Mouse (Mus musculus) CH12.LX (cell line): ENCODE data around the gene Chfr. TPM values are rescaled to one million over a fixed set of nuclear protein-coding genes. Genes with fewer than 3 reads are reported as not detected.

Experiments
- DNase-seq: peaks from one replicate; pipeline ENCODE4 v3.0.0-alpha.2; 2013; ENCODE audit errors: extremely low read depth
- H3K27ac ChIP-seq: 2 replicates; pipeline ENCODE4 v1.5.1; 2012; ENCODE audit warnings: low read depth, mild to moderate bottlenecking, control low read depth, moderate library complexity; ENCODE audit not compliant: insufficient read depth
- H3K27me3 ChIP-seq: replicated peaks from 2 replicates; pipeline ENCODE3; 2012; ENCODE audit warnings: inconsistent platforms
- H3K36me3 ChIP-seq, 2 experiments: replicated peaks in 1 of 2; 2 replicates each; pipeline versions ENCODE3 to v1.6.1; 2012; ENCODE audit warnings: inconsistent platforms in 1 of 2, low read length in 1 of 2, mild to moderate bottlenecking in 1 of 2, mixed read lengths in 1 of 2, moderate library complexity in 1 of 2; ENCODE audit not compliant: control insufficient read depth in 1 of 2, insufficient read depth in 1 of 2
- H3K4me1 ChIP-seq, 2 experiments: 2 replicates each; pipeline ENCODE4 v1.6.1; 2012; ENCODE audit warnings: inconsistent platforms in 1 of 2, moderate library complexity in 1 of 2; ENCODE audit not compliant: insufficient read depth in 2 of 2, control insufficient read depth in 1 of 2
- H3K4me2 ChIP-seq: 2 replicates; pipeline ENCODE4 v1.6.1; 2012; ENCODE audit warnings: low read depth, mild to moderate bottlenecking, control low read depth; ENCODE audit not compliant: poor library complexity, insufficient read depth, severe bottlenecking
- H3K4me3 ChIP-seq, 3 experiments: fragments of 150-350 bp in 1 of 3; sonication (generic) in 1 of 3; replicated peaks in 1 of 3; 2 replicates each; pipeline versions ENCODE3 to v1.5.1; 2011 to 2012; ENCODE audit warnings: low read depth in 2 of 3, low read length in 2 of 3, mild to moderate bottlenecking in 2 of 3, moderate library complexity in 2 of 3, control low read depth in 1 of 3, improper control_type of control experiment in 1 of 3, inconsistent platforms in 1 of 3, mixed read lengths in 1 of 3; ENCODE audit not compliant: poor library complexity in 1 of 3
- H3K79me2 ChIP-seq: replicated peaks from 2 replicates; pipeline ENCODE4 v1.6.1; 2012; ENCODE audit warnings: mild to moderate bottlenecking, moderate library complexity; ENCODE audit not compliant: control insufficient read depth, poor library complexity, insufficient read depth, severe bottlenecking; ENCODE audit errors: extremely low read depth
- H3K9ac ChIP-seq: 2 replicates; pipeline ENCODE4 v1.6.1; 2012; ENCODE audit warnings: low read depth, mild to moderate bottlenecking, control low read depth, moderate library complexity; ENCODE audit not compliant: insufficient read depth
- H3K9me3 ChIP-seq: replicated peaks from 2 replicates; pipeline ENCODE3; 2012; ENCODE audit warnings: low read length, inconsistent platforms, mixed read lengths
- CHD1 ChIP-seq: IDR thresholded peaks from 2 replicates; pipeline ENCODE4 v1.6.1; 2012; ENCODE audit warnings: low read depth, low read length, improper control_type of control experiment, inconsistent platforms
- EP300 ChIP-seq: IDR thresholded peaks from 2 replicates; pipeline ENCODE4 v1.6.1; 2011; ENCODE audit warnings: low read length, improper control_type of control experiment
- ETS1 ChIP-seq: conservative IDR thresholded peaks from 2 replicates; pipeline ENCODE4 v1.6.1; 2012; ENCODE audit warnings: low read depth, mild to moderate bottlenecking, inconsistent platforms, low read length, improper control_type of control experiment, moderate library complexity
- IRF4 ChIP-seq: IDR thresholded peaks from 2 replicates; pipeline ENCODE4 v1.6.1; 2014; ENCODE audit warnings: low read depth, mild to moderate bottlenecking, inconsistent platforms, low read length, improper control_type of control experiment
- JUN ChIP-seq: IDR thresholded peaks from 2 replicates; pipeline ENCODE4 v1.6.1; 2011; ENCODE audit warnings: low read depth, mild to moderate bottlenecking, low read length, improper control_type of control experiment, moderate library complexity; ENCODE audit not compliant: insufficient read depth
- KAT2A ChIP-seq: IDR thresholded peaks from 2 replicates; pipeline ENCODE4 v1.6.1; 2012; ENCODE audit warnings: low read length, improper control_type of control experiment, inconsistent platforms; ENCODE audit not compliant: insufficient replicate concordance
- NRF1 ChIP-seq: IDR thresholded peaks from 2 replicates; pipeline ENCODE4 v1.6.1; 2014; ENCODE audit warnings: low read depth, mild to moderate bottlenecking, inconsistent platforms, low read length, improper control_type of control experiment, moderate library complexity
- SIN3A ChIP-seq: IDR thresholded peaks from 2 replicates; pipeline ENCODE4 v1.6.1; 2012; ENCODE audit warnings: low read length, improper control_type of control experiment, inconsistent platforms
- TCF12 ChIP-seq: IDR thresholded peaks from 2 replicates; pipeline ENCODE4 v1.6.1; 2014; ENCODE audit warnings: low read depth, mild to moderate bottlenecking, inconsistent platforms, low read length, improper control_type of control experiment
- USF1 ChIP-seq: IDR thresholded peaks from 2 replicates; pipeline ENCODE4 v1.6.1; 2014; ENCODE audit warnings: low read depth, mild to moderate bottlenecking, inconsistent platforms, low read length, improper control_type of control experiment
- ZNF384 ChIP-seq: IDR thresholded peaks from 2 replicates; pipeline ENCODE4 v1.6.1; 2012; ENCODE audit warnings: low read depth, low read length, improper control_type of control experiment, inconsistent platforms
- dilution Hi-C: fragments of 300-500 bp; cut with MboI; formaldehyde crosslinking; loops from 2 replicates; pipeline ENCODE4 v1.14.3; 2020; ENCODE audit warnings: low sequenced_read_pairs; ENCODE audit not compliant: extremely low pct_unique_long_range_greater_than_20kb, extremely low pct_ligation_motif_present
- in situ Hi-C: fragments of 300-500 bp; cut with MboI; formaldehyde crosslinking; loops from 3 replicates; pipeline ENCODE4 v1.14.3; 2019; ENCODE audit warnings: low sequenced_read_pairs, low pct_ligation_motif_present, low pct_unique_long_range_greater_than_20kb, mixed read lengths
- polyA plus RNA-seq: library from polyadenylated mRNA; unstranded; fragments of >175 nt; gene quantifications from 2 replicates; pipeline ENCODE4 v1.2.1, GENCODE M21; 2012; ENCODE audit warnings: low read depth; ENCODE audit not compliant: insufficient read length
- total RNA-seq, 2 experiments: library from RNA; depleted of rRNA; stranded (reverse); fragments of 300-350 nt in 1 of 2; fragments of >200 nt in 1 of 2; gene quantifications; 2 replicates each; pipeline ENCODE4 v1.2.3; 2012 to 2014

Gene Chfr
- total and polyA plus RNA-seq, 3 experiments, result 23.9 to 40.8 (median 38.5) TPM

GRCm38 (mm10) chr5:110177021-110177420 is 41.4 kb downstream of the Chfr start:
- in situ Hi-C loops, result no loop called here
- peaks cover 8% of the 10 kb centered on the region; the same call in 1 of the 2 replicates for H3K79me2 ChIP-seq
- no peaks in the 10 kb centered on the region for H3K27me3 ChIP-seq
- TF ChIP-seq SIN3A (0 out of 2 replicates have a peak, but pooled peaks have one; percentile 1), CHD1 (no peak), NRF1 (0 out of 2 replicates have a peak, but pooled peaks have one; percentile 6)
- peaks cover 11 to 27% of the 10 kb centered on the region in 2 experiments for H3K36me3 ChIP-seq
- dilution Hi-C loops, result no loop called here
- H3K4me3 ChIP-seq, result peak overlapping the region; percentile 90 to 99 (median 98)
- no peak for DNase-seq
- peak overlapping the region; percentile 87 for H3K4me2 ChIP-seq
- peaks cover 0 to 19% of the 10 kb centered on the region in 2 experiments; a peak in 2 of 4 replicates for H3K4me1 ChIP-seq
- no peak overlapping the region for H3K27ac ChIP-seq
- no peaks in the 10 kb centered on the region for H3K9me3 ChIP-seq
- peak overlapping the region; percentile 63 for H3K9ac ChIP-seq

GRCm38 (mm10) chr5:110178628-110179027 is 43.0 kb downstream of the Chfr start:
- in situ Hi-C loops (no loop called here), dilution Hi-C loops (no loop called here)
- Histone ChIP-seq H3K36me3 (peaks cover 4 to 28% of the 10 kb centered on the region in 2 experiments), H3K27ac (no peak overlapping the region), H3K4me1 (peaks cover 0 to 19% of the 10 kb centered on the region in 2 experiments; a peak in 2 of 4 replicates), H3K4me2 (no peak overlapping the region), H3K27me3 (no peaks in the 10 kb centered on the region), H3K9ac (no peak overlapping the region), H3K79me2 (peaks cover 10% of the 10 kb centered on the region; the same call in 1 of the 2 replicates), H3K4me3 (no peak overlapping the region), H3K9me3 (no peaks in the 10 kb centered on the region)
- TF ChIP-seq ETS1, result no peak
- TF ChIP-seq JUN, result no peak
- no peak for TF ChIP-seq TCF12
- no peak for TF ChIP-seq USF1
- no peak for TF ChIP-seq IRF4
- no peak for TF ChIP-seq NRF1
- no peak for TF ChIP-seq EP300
- TF ChIP-seq KAT2A, result no peak
- DNase-seq, result no peak

GRCm38 (mm10) chr5:110181716-110182115 is 46.1 kb downstream of the Chfr start:
- dilution Hi-C loops, result no loop called here
- peaks cover 10% of the 10 kb centered on the region; the same call in 1 of the 2 replicates for H3K79me2 ChIP-seq
- H3K27ac ChIP-seq, result no peak overlapping the region
- no peak overlapping the region for H3K4me2 ChIP-seq
- H3K27me3 ChIP-seq, result no peaks in the 10 kb centered on the region
- no peak overlapping the region for H3K4me3 ChIP-seq
- H3K9me3 ChIP-seq, result no peaks in the 10 kb centered on the region
- in situ Hi-C loops, result no loop called here
- TF ChIP-seq ZNF384, result no peak
- TF ChIP-seq JUN, result no peak
- TF ChIP-seq ETS1, result no peak
- no peak for TF ChIP-seq NRF1
- no peak for TF ChIP-seq IRF4
- TF ChIP-seq SIN3A, result no peak
- no peak for DNase-seq
- H3K4me1 ChIP-seq, result peaks cover 0 to 12% of the 10 kb centered on the region in 2 experiments; a peak in 2 of 4 replicates
- H3K9ac ChIP-seq, result no peak overlapping the region
- peaks cover 23 to 54% of the 10 kb centered on the region in 2 experiments for H3K36me3 ChIP-seq
